Mouse (Mus musculus) heart, embryonic 15.5 days (tissue): Measurements from ENCODE around the gene Foxl1. TPM values are rescaled to one million over a fixed set of nuclear protein-coding genes. Genes with fewer than 3 reads are reported as not detected.
A peak's percentile ranks its signal among the peaks of the same experiment; 100 is the strongest.

ENCODE experiments used
- ATAC-seq: fragments of 200-750 bp; cut with Nextera tagmentation; replicated peaks from 2 replicates; pipeline ENCODE4 v1.8.0; 2017; ENCODE audit warnings: low read depth, moderate TSS enrichment; ENCODE audit not compliant: insufficient number of reproducible peaks, insufficient read depth, low FRiP score
- H3K27ac ChIP-seq: fragments of 300-500 bp; sonication (generic); 2 replicates; pipeline ENCODE4 v1.5.1; 2015; ENCODE audit warnings: mild to moderate bottlenecking, inconsistent platforms
- H3K27me3 ChIP-seq: fragments of 300-500 bp; sonication (generic); 2 replicates; pipeline ENCODE4 v1.6.1; 2015; ENCODE audit warnings: inconsistent platforms
- H3K36me3 ChIP-seq: fragments of 300-500 bp; sonication (generic); 2 replicates; pipeline ENCODE4 v1.6.1; 2015; ENCODE audit warnings: mild to moderate bottlenecking, inconsistent platforms
- H3K4me1 ChIP-seq: fragments of 300-500 bp; sonication (generic); replicated peaks from 2 replicates; pipeline ENCODE4 v1.6.1; 2015; ENCODE audit warnings: inconsistent platforms
- H3K4me2 ChIP-seq: fragments of 300-500 bp; sonication (generic); 2 replicates; pipeline ENCODE4 v1.6.1; 2015; ENCODE audit warnings: inconsistent platforms, mild to moderate bottlenecking, moderate library complexity
- H3K4me3 ChIP-seq: fragments of 300-500 bp; sonication (generic); 2 replicates; pipeline ENCODE4 v1.5.1; 2015; ENCODE audit warnings: mild to moderate bottlenecking, inconsistent platforms
- H3K9ac ChIP-seq: fragments of 300-500 bp; sonication (generic); 2 replicates; pipeline ENCODE4 v1.6.1; 2015; ENCODE audit warnings: mild to moderate bottlenecking, inconsistent platforms
- H3K9me3 ChIP-seq: fragments of 300-500 bp; sonication (generic); replicated peaks from 2 replicates; pipeline ENCODE4 v1.6.1; 2016; ENCODE audit warnings: inconsistent platforms
- WGBS: fragments of 180-500 bp; shearing (Covaris S2); methylation state at CpG from one replicate; pipeline ENCODE4 v1.1.7; 2015; ENCODE audit warnings: mixed read lengths; 5-methylcytosine and 5-hydroxymethylcytosine counted together
- polyA plus RNA-seq: library from polyadenylated mRNA; unstranded; fragments of >200 nt; fragmentation: Nextera tagmentation; extraction: Ambion mirVana; gene quantifications from 2 replicates; pipeline ENCODE4 v1.2.1, GENCODE M21; 2015

The Foxl1 gene
- polyA plus RNA-seq, 1 experiment from 2014 or later: 0.34 TPM

DNA sequence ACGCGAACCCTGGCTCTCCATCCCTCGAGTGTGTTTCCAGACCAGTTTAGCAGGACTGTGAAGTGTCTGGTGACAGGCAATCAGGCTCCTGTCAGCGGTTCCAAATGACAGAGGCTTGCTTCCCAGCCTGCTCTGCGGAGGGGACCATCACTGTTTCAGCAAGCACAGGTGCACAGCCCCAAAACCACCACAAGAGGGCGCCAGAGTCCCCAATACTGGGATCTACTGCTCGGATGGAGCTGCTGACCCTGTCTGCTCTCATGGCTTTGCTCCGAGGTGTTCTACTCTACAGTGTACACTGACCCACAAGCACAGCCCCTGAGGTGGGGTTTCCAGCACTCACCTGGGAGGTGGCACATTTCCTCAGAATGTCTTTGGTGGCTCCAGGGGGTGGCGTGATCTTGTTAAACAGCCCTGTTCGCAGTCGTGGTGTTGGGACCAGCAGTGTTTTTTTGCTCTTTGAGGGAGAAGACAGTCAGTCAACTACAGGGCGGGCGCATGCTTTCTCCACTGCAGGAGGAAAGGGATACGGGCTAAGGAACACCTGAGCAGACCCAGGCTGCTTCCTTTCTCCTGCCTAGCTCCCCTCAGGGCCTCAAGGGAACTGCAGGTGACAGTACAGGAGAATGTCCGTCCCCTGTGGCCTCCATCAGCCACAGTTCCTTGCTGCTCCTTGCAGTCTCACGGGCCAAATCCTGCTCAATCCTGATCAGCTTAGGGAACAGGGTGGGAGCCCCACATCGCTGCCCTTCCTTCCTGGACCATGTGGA lies 23.5 kb upstream of the Foxl1 start:
- Histone ChIP-seq H3K9me3 (no peaks in the 10 kb centered on the region), H3K4me2 (no peak overlapping the region), H3K9ac (no peak overlapping the region), H3K36me3 (peaks cover 45% of the 10 kb centered on the region), H3K4me1 (peaks cover 33% of the 10 kb centered on the region), H3K4me3 (no peak overlapping the region), H3K27me3 (peaks cover 10% of the 10 kb centered on the region; the same call in 1 of the 2 replicates), H3K27ac (no peak overlapping the region)
- ATAC-seq: peak; percentile 60
- 41% methylated on average over 17 of the region's 17 CpGs for WGBS

GRCm38 (mm10) chr8:121107668-121108656 lies 19.8 kb upstream of the Foxl1 start, which contains the start of gene Mthfsd:
Gene Mthfsd (minus strand): TSS chr8:121108392.
- peak within 1 kb of the TSS; percentile 87 for H3K4me3 ChIP-seq
- H3K4me1 ChIP-seq: peaks cover 38% of the 10 kb centered on the region
- H3K36me3 ChIP-seq: peaks cover 9% of the 10 kb centered on the region
- H3K9ac ChIP-seq: peak within 1 kb of the TSS; percentile 87
- H3K27ac ChIP-seq: peak within 1 kb of the TSS; percentile 73
- peak; percentile 88 for ATAC-seq
- under 1% methylated on average over 75 of the region's 75 CpGs for WGBS
- H3K9me3 ChIP-seq: no peaks in the 10 kb centered on the region
- peaks cover 8% of the 10 kb centered on the region for H3K27me3 ChIP-seq
- peak within 1 kb of the TSS; percentile 77 for H3K4me2 ChIP-seq

- whole genome bisulfite sequencing: 14% methylated on average over 5 of the region's 5 CpGs
- no peaks in the 10 kb centered on the region for H3K9me3 ChIP-seq
- peak overlapping the region; percentile 87 for H3K9ac ChIP-seq
- ATAC-seq: no peak
- H3K4me2 ChIP-seq: peak overlapping the region; percentile 77
- H3K4me3 ChIP-seq: peak overlapping the region; percentile 87
- peak overlapping the region; percentile 73 for H3K27ac ChIP-seq
- H3K4me1 ChIP-seq: peaks cover 38% of the 10 kb centered on the region
- peaks cover 8% of the 10 kb centered on the region for H3K36me3 ChIP-seq
- H3K27me3 ChIP-seq: peaks cover 10% of the 10 kb centered on the region
These were observed 19.1 kb upstream of the Foxl1 start for GRCm38 (mm10) chr8:121108657-121109056.

GRCm38 (mm10) chr8:121111145-121111907 lies 16.4 kb upstream of the Foxl1 start:
- Histone ChIP-seq H3K27me3 (peaks cover 32% of the 10 kb centered on the region), H3K9me3 (no peaks in the 10 kb centered on the region), H3K4me2 (no peak overlapping the region), H3K9ac (no peak overlapping the region), H3K27ac (no peak overlapping the region), H3K4me3 (no peak overlapping the region), H3K36me3 (no peaks in the 10 kb centered on the region), H3K4me1 (peaks cover 42% of the 10 kb centered on the region)
- WGBS: 41% methylated on average over 7 of the region's 7 CpGs
- no peak for ATAC-seq

GRCm38 (mm10) chr8:121113261-121113660 lies 14.5 kb upstream of the Foxl1 start:
- H3K4me3 ChIP-seq: no peak overlapping the region
- ATAC-seq: no peak

GRCm38 (mm10) chr8:121115136-121115535 lies 12.6 kb upstream of the Foxl1 start:
- H3K9ac ChIP-seq: peak overlapping the region; percentile 34
- peaks cover 67% of the 10 kb centered on the region for H3K27me3 ChIP-seq
- peak overlapping the region; percentile 48 for H3K4me2 ChIP-seq
- H3K4me3 ChIP-seq: peak overlapping the region; percentile 29
- WGBS: 4% methylated on average over 25 of the region's 25 CpGs
- no peaks in the 10 kb centered on the region for H3K9me3 ChIP-seq
- H3K4me1 ChIP-seq: peaks cover 28% of the 10 kb centered on the region
- no peak overlapping the region for H3K27ac ChIP-seq
- no peak for ATAC-seq
- H3K36me3 ChIP-seq: no peaks in the 10 kb centered on the region

More at GRCm38 (mm10) chr8:121113261-121113660, 14.5 kb upstream of the Foxl1 start:
- H3K27ac ChIP-seq: no peak overlapping the region
- peaks cover 40% of the 10 kb centered on the region for H3K4me1 ChIP-seq
- H3K4me2 ChIP-seq: peak overlapping the region; percentile 37; the same call in 1 of the 2 replicates
- WGBS: under 1% methylated on average over 21 of the region's 21 CpGs
- no peak overlapping the region for H3K9ac ChIP-seq
- peaks cover 52% of the 10 kb centered on the region for H3K27me3 ChIP-seq
- no peaks in the 10 kb centered on the region for H3K36me3 ChIP-seq
- H3K9me3 ChIP-seq: no peaks in the 10 kb centered on the region

DNA sequence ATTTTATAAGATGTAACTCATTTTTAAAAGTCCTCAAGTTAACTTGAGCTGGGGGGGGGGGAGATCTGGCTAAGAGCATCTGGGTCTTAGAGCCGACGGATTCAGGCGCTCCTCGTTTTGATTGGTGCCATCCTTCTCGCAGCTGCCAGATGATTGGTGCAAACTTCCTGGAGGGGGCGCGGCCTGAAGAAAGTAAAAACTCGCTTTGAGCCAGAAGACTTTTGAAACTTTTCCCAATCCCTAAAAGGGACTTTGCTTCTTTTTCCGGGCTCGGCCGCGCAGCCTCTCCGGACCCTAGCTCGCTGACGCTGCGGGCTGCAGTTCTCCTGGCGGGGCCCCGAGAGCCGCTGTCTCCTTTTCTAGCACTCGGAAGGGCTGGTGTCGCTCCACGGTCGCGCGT lies 11.8 kb upstream of the Foxl1 start, which contains the start of gene Foxc2:
Gene Foxc2, plus strand, starts transcription at position 224 of the 400 bp plus-strand sequence.
- H3K36me3 ChIP-seq: no peaks in the 10 kb centered on the region
- peaks cover 30% of the 10 kb centered on the region for H3K4me1 ChIP-seq
- ATAC-seq: peak; percentile 65; the same call in 1 of the 2 replicates
- peak within 1 kb of the TSS; percentile 93 for H3K27ac ChIP-seq
- peak within 1 kb of the TSS; percentile 64 for H3K9ac ChIP-seq
- no peaks in the 10 kb centered on the region for H3K9me3 ChIP-seq
- peak within 1 kb of the TSS; percentile 68 for H3K4me3 ChIP-seq
- H3K27me3 ChIP-seq: peaks cover 75% of the 10 kb centered on the region
- under 1% methylated on average over 25 of the region's 25 CpGs for WGBS
- H3K4me2 ChIP-seq: peak within 1 kb of the TSS; percentile 89

- Histone ChIP-seq H3K4me1 (peaks cover 30% of the 10 kb centered on the region), H3K9ac (peak overlapping the region; percentile 64), H3K36me3 (no peaks in the 10 kb centered on the region), H3K4me3 (peak overlapping the region; percentile 68), H3K27me3 (peaks cover 83% of the 10 kb centered on the region), H3K9me3 (no peaks in the 10 kb centered on the region), H3K27ac (peak overlapping the region; percentile 93), H3K4me2 (peak overlapping the region; percentile 89)
- WGBS: 1% methylated on average over 55 of the region's 55 CpGs
- peak; percentile 38; the same call in 1 of the 2 replicates for ATAC-seq
These were observed 11.1 kb upstream of the Foxl1 start for GRCm38 (mm10) chr8:121116591-121117185.

- Histone ChIP-seq H3K4me3 (peak overlapping the region; percentile 68), H3K36me3 (no peaks in the 10 kb centered on the region), H3K9me3 (no peaks in the 10 kb centered on the region), H3K27ac (peak overlapping the region; percentile 93), H3K4me1 (peaks cover 30% of the 10 kb centered on the region), H3K9ac (peak overlapping the region; percentile 64), H3K4me2 (peak overlapping the region; percentile 89), H3K27me3 (peaks cover 86% of the 10 kb centered on the region)
- WGBS: under 1% methylated on average over 62 of the region's 62 CpGs
- no peak for ATAC-seq
These were observed 10.5 kb upstream of the Foxl1 start for GRCm38 (mm10) chr8:121117186-121117651.

- WGBS: 1% methylated on average over 28 of the region's 28 CpGs
- H3K27ac ChIP-seq: peak overlapping the region; percentile 93
- peaks cover 87% of the 10 kb centered on the region for H3K27me3 ChIP-seq
- H3K4me3 ChIP-seq: peak overlapping the region; percentile 68
- no peak for ATAC-seq
- peak overlapping the region; percentile 89 for H3K4me2 ChIP-seq
- H3K9me3 ChIP-seq: no peaks in the 10 kb centered on the region
- peaks cover 29% of the 10 kb centered on the region for H3K4me1 ChIP-seq
- H3K9ac ChIP-seq: peak overlapping the region; percentile 64
- H3K36me3 ChIP-seq: no peaks in the 10 kb centered on the region
These were observed 9.8 kb upstream of the Foxl1 start for GRCm38 (mm10) chr8:121117906-121118305.
